Mouse (Mus musculus): ENCODE measurements around the gene Ryr2. TPM values are rescaled to one million over a fixed set of nuclear protein-coding genes. Genes with fewer than 3 reads are reported as not detected.

Ryr2 gene
- polyA plus RNA-seq, 1 experiment from 2014 or later = 0.78 TPM

DNA sequence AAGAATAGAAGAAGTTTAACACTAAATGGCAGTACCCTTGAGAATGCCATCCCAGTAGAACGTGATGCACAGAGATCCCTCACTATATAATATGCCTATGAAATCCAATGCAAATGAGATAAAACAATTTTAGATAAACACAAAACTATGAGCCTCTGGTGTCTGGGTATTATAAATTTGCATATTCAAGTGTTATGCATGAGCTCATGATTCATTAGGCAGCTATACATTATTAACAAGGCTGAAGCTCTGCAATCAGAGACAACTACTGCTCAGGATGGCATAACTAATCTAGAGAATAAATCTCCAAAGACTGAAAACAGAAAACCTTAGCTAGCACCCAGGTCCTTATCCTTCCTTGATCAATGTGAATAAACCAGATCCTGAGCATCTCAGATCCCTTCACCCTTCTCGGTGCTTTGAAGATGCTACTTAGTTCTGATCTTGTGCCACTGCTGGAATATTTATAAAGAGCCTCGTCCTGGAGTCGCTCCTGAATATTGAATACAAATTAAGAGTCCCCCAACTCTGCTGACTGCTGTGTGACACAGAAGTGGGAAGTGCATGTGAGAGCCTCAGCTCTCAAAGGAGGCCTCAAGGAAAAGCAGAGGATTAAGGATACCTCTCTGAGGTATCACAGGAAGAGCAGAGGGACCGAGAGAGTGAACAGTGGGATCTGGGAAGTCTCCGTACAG lies 97.6 kb downstream of the Ryr2 start:
- Histone ChIP-seq H3K9ac (replicated peaks; ENCODE audit: low read depth) (no peak overlapping the region), H3K9me3 (ENCODE audit: low read length) (no peaks in the 10 kb centered on the region), H3K36me3 (ENCODE audit: insufficient read depth, low read length) (no peaks in the 10 kb centered on the region), H3K4me3 (ENCODE audit: low read depth, low read length) (no peak overlapping the region), H3K27ac (ENCODE audit: low read length) (no peak overlapping the region), H3K4me2 (replicated peaks; ENCODE audit: low read depth, low read length) (no peak overlapping the region), H3K27me3 (replicated peaks; ENCODE audit: insufficient read depth, low read length) (no peaks in the 10 kb centered on the region), H3K4me1 (ENCODE audit: insufficient read depth, low read depth, low read length) (no peaks in the 10 kb centered on the region)
- TF ChIP-seq EP300 (IDR thresholded peaks at IDR 0.05) (no peak), CTCF (IDR thresholded peaks at IDR 0.05) (no peak)
- DNase-seq (ENCODE audit: low spot score) (no peak), ATAC-seq (no peak)
- WGBS = 69% methylated on average over 6 of the region's 6 CpGs

DNA sequence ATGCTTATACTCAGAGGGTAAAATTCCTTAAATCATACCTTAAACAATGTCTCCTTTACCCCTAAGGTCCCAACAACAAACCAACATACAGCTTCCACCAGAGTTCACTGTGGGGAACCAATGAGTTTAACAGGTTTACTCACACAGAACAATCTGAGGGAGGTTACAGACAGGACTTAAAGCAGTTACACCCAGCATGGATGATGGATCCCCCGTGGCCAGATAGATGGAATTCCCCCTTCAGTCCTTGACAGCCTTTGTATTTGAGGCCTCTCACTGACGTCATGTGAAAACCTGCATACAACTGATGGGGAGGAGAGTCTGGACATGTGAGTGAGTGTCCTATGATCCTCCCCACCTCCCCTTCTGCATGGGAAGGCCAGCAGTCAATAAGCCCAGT lies 99.2 kb downstream of the Ryr2 start:
- DNase-seq (ENCODE audit: low spot score) (no peak), ATAC-seq (no peak)
- Histone ChIP-seq H3K9ac (replicated peaks; ENCODE audit: low read depth) (no peak overlapping the region), H3K4me2 (replicated peaks; ENCODE audit: low read depth, low read length) (no peak overlapping the region), H3K27me3 (replicated peaks; ENCODE audit: insufficient read depth, low read length) (no peaks in the 10 kb centered on the region), H3K36me3 (ENCODE audit: insufficient read depth, low read length) (no peaks in the 10 kb centered on the region), H3K4me3 (ENCODE audit: low read depth, low read length) (no peak overlapping the region), H3K9me3 (ENCODE audit: low read length) (no peaks in the 10 kb centered on the region), H3K27ac (ENCODE audit: low read length) (no peak overlapping the region), H3K4me1 (ENCODE audit: insufficient read depth, low read depth, low read length) (no peaks in the 10 kb centered on the region)
- TF ChIP-seq EP300 (IDR thresholded peaks at IDR 0.05) = no peak
- TF ChIP-seq CTCF (IDR thresholded peaks at IDR 0.05) = no peak
- 71% methylated on average over 2 of the region's 2 CpGs for WGBS

DNA sequence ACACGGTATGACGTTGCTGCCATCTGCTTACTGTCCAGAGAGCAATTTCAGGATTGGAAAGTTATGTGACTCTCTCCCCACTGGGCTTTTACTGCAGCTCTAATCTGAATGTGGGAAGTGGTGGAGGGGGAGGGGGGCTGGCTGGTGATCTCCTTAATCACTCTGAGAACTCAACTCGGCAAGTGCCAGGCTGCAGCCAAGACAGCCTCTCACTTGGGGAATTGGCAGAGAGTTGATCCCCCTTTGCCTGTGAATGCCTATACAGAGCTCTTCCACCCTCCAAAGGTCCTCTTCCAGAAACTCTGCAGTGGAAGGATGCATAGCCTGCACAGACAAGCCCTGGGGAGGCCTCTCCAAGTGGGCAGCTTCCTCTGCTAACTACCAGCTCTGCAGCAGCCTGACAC lies 104.9 kb downstream of the Ryr2 start:
- no peak for TF ChIP-seq EP300 (IDR thresholded peaks at IDR 0.05)
- no peak for TF ChIP-seq CTCF (IDR thresholded peaks at IDR 0.05)
- WGBS = 44% methylated on average over 3 of the region's 3 CpGs
- H3K4me2 ChIP-seq (replicated peaks; ENCODE audit: low read depth, low read length) = no peak overlapping the region

DNA sequence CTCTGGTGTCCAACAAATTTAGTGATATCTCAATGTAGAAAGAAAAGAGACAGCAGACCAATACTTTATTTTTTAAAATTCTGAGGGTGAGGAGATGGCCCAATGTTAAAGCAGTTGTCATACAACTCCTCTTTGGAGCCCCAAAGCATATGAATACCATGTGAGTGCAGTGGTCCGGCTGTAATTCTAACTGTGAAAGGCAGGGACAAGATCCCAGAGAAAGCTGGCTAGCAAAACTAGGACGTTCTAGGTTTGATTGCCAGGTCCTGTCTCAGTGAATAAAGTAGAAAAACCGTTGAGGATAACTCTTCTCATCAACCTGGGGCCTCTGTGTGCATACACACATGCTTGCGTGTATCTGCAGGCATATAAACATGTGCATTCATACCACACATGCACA lies 106.9 kb downstream of the Ryr2 start:
- Histone ChIP-seq H3K4me3 (ENCODE audit: low read depth, low read length) (no peak overlapping the region), H3K27ac (ENCODE audit: low read length) (no peak overlapping the region), H3K4me1 (ENCODE audit: insufficient read depth, low read depth, low read length) (no peaks in the 10 kb centered on the region), H3K36me3 (ENCODE audit: insufficient read depth, low read length) (no peaks in the 10 kb centered on the region), H3K27me3 (replicated peaks; ENCODE audit: insufficient read depth, low read length) (no peaks in the 10 kb centered on the region), H3K9me3 (ENCODE audit: low read length) (no peaks in the 10 kb centered on the region), H3K9ac (replicated peaks; ENCODE audit: low read depth) (no peak overlapping the region), H3K4me2 (replicated peaks; ENCODE audit: low read depth, low read length) (no peak overlapping the region)
- DNase-seq (ENCODE audit: low spot score) = no peak
- TF ChIP-seq CTCF (IDR thresholded peaks at IDR 0.05) = no peak
- no peak for TF ChIP-seq EP300 (IDR thresholded peaks at IDR 0.05)
- no peak for ATAC-seq
- WGBS = 68% methylated on average over 4 of the region's 4 CpGs

More for the DNA sequence above, 104.9 kb downstream of the Ryr2 start:
- ATAC-seq (no peak), DNase-seq (ENCODE audit: low spot score) (no peak)
- H3K36me3 ChIP-seq (ENCODE audit: insufficient read depth, low read length) = no peaks in the 10 kb centered on the region
- no peaks in the 10 kb centered on the region for H3K9me3 ChIP-seq (ENCODE audit: low read length)
- H3K27me3 ChIP-seq (replicated peaks; ENCODE audit: insufficient read depth, low read length) = no peaks in the 10 kb centered on the region
- H3K27ac ChIP-seq (ENCODE audit: low read length) = no peak overlapping the region
- no peaks in the 10 kb centered on the region for H3K4me1 ChIP-seq (ENCODE audit: insufficient read depth, low read depth, low read length)
- no peak overlapping the region for H3K9ac ChIP-seq (replicated peaks; ENCODE audit: low read depth)
- no peak overlapping the region for H3K4me3 ChIP-seq (ENCODE audit: low read depth, low read length)

DNA sequence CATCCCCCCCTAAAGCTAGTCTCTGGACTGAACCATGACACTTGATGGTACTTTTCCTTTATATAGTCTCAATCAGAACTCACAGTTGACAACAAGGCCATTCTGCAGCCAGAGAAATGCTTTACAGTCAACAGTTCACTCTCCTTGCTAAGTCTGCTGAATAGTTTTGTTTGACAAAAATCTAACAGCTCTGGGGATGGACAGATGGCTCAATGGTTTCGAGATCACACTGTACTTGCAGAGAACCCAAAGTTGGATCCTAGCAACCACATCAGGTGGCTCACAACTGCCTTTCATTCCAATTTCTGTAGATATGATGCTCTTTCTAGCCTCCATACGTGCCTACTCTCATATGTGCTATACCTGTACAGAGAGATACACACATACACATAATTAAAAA lies 109.4 kb downstream of the Ryr2 start:
- WGBS = 85% methylated on average over 2 of the region's 2 CpGs
- TF ChIP-seq CTCF (IDR thresholded peaks at IDR 0.05) = no peak
- no peak for TF ChIP-seq EP300 (IDR thresholded peaks at IDR 0.05)
- Histone ChIP-seq H3K4me3 (ENCODE audit: low read depth, low read length) (no peak overlapping the region), H3K9ac (replicated peaks; ENCODE audit: low read depth) (no peak overlapping the region), H3K9me3 (ENCODE audit: low read length) (no peaks in the 10 kb centered on the region), H3K36me3 (ENCODE audit: insufficient read depth, low read length) (no peaks in the 10 kb centered on the region), H3K4me1 (ENCODE audit: insufficient read depth, low read depth, low read length) (no peaks in the 10 kb centered on the region), H3K4me2 (replicated peaks; ENCODE audit: low read depth, low read length) (no peak overlapping the region), H3K27me3 (replicated peaks; ENCODE audit: insufficient read depth, low read length) (no peaks in the 10 kb centered on the region), H3K27ac (ENCODE audit: low read length) (no peak overlapping the region)
- no peak for DNase-seq (ENCODE audit: low spot score)
- ATAC-seq = no peak

DNA sequence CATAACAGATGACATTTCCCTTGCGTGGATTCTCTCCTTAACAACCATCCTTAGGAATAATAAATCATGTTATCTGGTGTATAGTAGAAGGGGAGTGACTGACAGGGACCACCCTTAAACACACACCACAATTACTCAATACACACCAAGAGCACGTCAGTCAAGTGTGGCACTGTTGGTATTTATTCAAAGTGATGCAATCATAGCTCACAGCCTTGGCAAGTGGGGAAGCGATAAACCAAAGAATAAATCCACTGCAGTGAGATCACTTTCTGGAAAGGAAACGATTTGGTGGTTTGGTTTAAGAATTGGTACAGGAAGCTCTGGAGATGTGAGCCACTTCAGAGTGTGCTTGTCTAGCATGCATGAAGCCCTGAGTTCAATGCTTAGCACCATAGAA lies 119.2 kb downstream of the Ryr2 start:
- H3K4me2 ChIP-seq (replicated peaks; ENCODE audit: low read depth, low read length) = no peak overlapping the region
- no peak for DNase-seq (ENCODE audit: low spot score)
- no peak for TF ChIP-seq CTCF (IDR thresholded peaks at IDR 0.05)
- no peak for TF ChIP-seq EP300 (IDR thresholded peaks at IDR 0.05)
- ATAC-seq = no peak
- no peaks in the 10 kb centered on the region for H3K36me3 ChIP-seq (ENCODE audit: insufficient read depth, low read length)
- 42% methylated on average over 4 of the region's 4 CpGs for WGBS
- no peak overlapping the region for H3K27ac ChIP-seq (ENCODE audit: low read length)
- no peak overlapping the region for H3K4me3 ChIP-seq (ENCODE audit: low read depth, low read length)
- H3K4me1 ChIP-seq (ENCODE audit: insufficient read depth, low read depth, low read length) = no peaks in the 10 kb centered on the region
- no peak overlapping the region for H3K9ac ChIP-seq (replicated peaks; ENCODE audit: low read depth)
- H3K9me3 ChIP-seq (ENCODE audit: low read length) = no peaks in the 10 kb centered on the region
- H3K27me3 ChIP-seq (replicated peaks; ENCODE audit: insufficient read depth, low read length) = no peaks in the 10 kb centered on the region

DNA sequence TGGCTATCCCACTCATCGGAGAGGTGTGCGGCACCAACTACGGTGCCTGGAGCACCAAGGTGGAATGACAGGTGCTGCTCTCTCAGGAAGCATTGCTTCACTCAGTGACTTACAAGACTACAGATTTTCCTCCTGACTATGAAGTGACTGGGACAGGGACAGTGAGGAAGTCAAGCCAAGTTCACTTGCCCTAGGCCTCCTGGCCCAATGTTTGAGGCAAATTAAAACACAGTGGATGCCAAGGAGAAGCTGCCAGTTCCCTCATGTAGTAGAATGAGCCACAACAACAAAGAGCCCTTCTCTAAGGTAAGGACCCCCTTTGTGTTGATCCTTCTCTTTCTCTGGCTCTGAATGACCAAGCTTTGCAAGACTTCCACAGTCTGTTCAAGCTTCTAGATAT lies 121.7 kb downstream of the Ryr2 start:
- 99% methylated on average over 3 of the region's 3 CpGs for WGBS
- Histone ChIP-seq H3K27me3 (replicated peaks; ENCODE audit: insufficient read depth, low read length) (no peaks in the 10 kb centered on the region), H3K9ac (replicated peaks; ENCODE audit: low read depth) (no peak overlapping the region), H3K36me3 (ENCODE audit: insufficient read depth, low read length) (no peaks in the 10 kb centered on the region), H3K4me2 (replicated peaks; ENCODE audit: low read depth, low read length) (no peak overlapping the region), H3K4me3 (ENCODE audit: low read depth, low read length) (no peak overlapping the region), H3K9me3 (ENCODE audit: low read length) (no peaks in the 10 kb centered on the region), H3K27ac (ENCODE audit: low read length) (no peak overlapping the region), H3K4me1 (ENCODE audit: insufficient read depth, low read depth, low read length) (no peaks in the 10 kb centered on the region)
- TF ChIP-seq EP300 (IDR thresholded peaks at IDR 0.05) = no peak
- DNase-seq (ENCODE audit: low spot score) (no peak), ATAC-seq (no peak)

Measured in lung, postnatal 0 days (tissue).